In genomic region chr5:123397786-123398185, GRCm38 (mm10) we compare ENCODE assay signal across 7 mouse cellular contexts. TPM values are rescaled to one million over a fixed set of nuclear protein-coding genes. Genes with fewer than 3 reads are reported as not detected.
A peak's percentile ranks its signal among the peaks of the same experiment; 100 is the strongest.
DNase-seq lines count a peak whose midpoint lies in the region; ATAC-seq and TF ChIP-seq lines count a peak whose summit lies in the region.

No protein-coding gene starts in this region.

- H3K27ac ChIP-seq in thymus, adult 2 months (ENCODE audit: control insufficient read depth, insufficient read depth, low read length), result peak overlapping the region; percentile 67
- no peak overlapping the region for H3K27ac ChIP-seq in forebrain, postnatal 0 days (ENCODE audit: low read depth, low read length)
- 0 out of 2 replicates have a peak overlapping the region, but pooled peaks have one; percentile 33 for H3K27ac ChIP-seq in limb, embryonic 15.5 days

- no peak for TF ChIP-seq CTCF in thymus, adult 2 months (IDR thresholded peaks at IDR 0.05; ENCODE audit: borderline replicate concordance, control insufficient read depth, extremely low read depth, insufficient read depth, low read length, poor library complexity)
- TF ChIP-seq CTCF in forebrain, postnatal 0 days (IDR thresholded peaks at IDR 0.05; ENCODE audit: low read depth), result no peak

- no peaks in the 10 kb centered on the region for H3K27me3 ChIP-seq in thymus, adult 2 months (ENCODE audit: control insufficient read depth, insufficient read depth, low read length)
- H3K27me3 ChIP-seq in forebrain, postnatal 0 days (ENCODE audit: insufficient read depth, low read length), result no peaks in the 10 kb centered on the region
- H3K27me3 ChIP-seq in limb, embryonic 15.5 days, result no peaks in the 10 kb centered on the region

- 5% methylated on average over 11 of the region's 11 CpGs for WGBS in thymus, adult 2 months
- 82% methylated on average over 11 of the region's 11 CpGs for WGBS in forebrain, postnatal 0 days
- WGBS in limb, embryonic 15.5 days, result 73% methylated on average over 11 of the region's 11 CpGs

- peak overlapping the region; percentile 79 for H3K4me2 ChIP-seq in forebrain, postnatal 0 days (ENCODE audit: low read depth)
- H3K4me2 ChIP-seq in limb, embryonic 15.5 days, result 0 out of 2 replicates have a peak overlapping the region, but pooled peaks have one; percentile 84

- peak overlapping the region; percentile 46 for H3K4me3 ChIP-seq in thymus, adult 2 months (ENCODE audit: control insufficient read depth, insufficient read depth, low read length)
- H3K4me3 ChIP-seq in forebrain, postnatal 0 days (ENCODE audit: low read depth, low read length), result peak overlapping the region; percentile 10; the same call in 1 of the 2 replicates
- no peak overlapping the region for H3K4me3 ChIP-seq in limb, embryonic 15.5 days

- DNase-seq in thymus, adult 2 months, result peak; percentile 40
- no peak for DNase-seq in thymus, postnatal 10 days (ENCODE audit: low spot score in 2 of 2)
- no peak for DNase-seq in forebrain, postnatal 0 days
- peak; percentile 52 for DNase-seq in naive thymus-derived CD4-positive, alpha-beta T cell, adult 2 months (ENCODE audit: low read depth)
- DNase-seq in adrenal gland, postnatal 10 days, result no peak
- DNase-seq in embryo, embryonic 9.5 days (ENCODE audit: extremely low spot score), result no peak

- TF ChIP-seq POLR2A in thymus, adult 2 months (IDR thresholded peaks at IDR 0.05; ENCODE audit: control insufficient read depth, extremely low read depth, insufficient read depth, low read length, poor library complexity), result no peak

- H3K9ac ChIP-seq in forebrain, postnatal 0 days, result no peak overlapping the region
- no peak overlapping the region for H3K9ac ChIP-seq in limb, embryonic 15.5 days

- no peak for ATAC-seq in forebrain, postnatal 0 days
- ATAC-seq in limb, embryonic 15.5 days (ENCODE audit: insufficient number of reproducible peaks, low FRiP score, low TSS enrichment, low read depth), result no peak

- peaks cover 24% of the 10 kb centered on the region for H3K4me1 ChIP-seq in thymus, adult 2 months (replicated peaks; ENCODE audit: control insufficient read depth, insufficient read depth, low read length)
- peaks cover 29% of the 10 kb centered on the region for H3K4me1 ChIP-seq in forebrain, postnatal 0 days (ENCODE audit: insufficient read depth)
- peaks cover 39% of the 10 kb centered on the region for H3K4me1 ChIP-seq in limb, embryonic 15.5 days

- no peaks in the 10 kb centered on the region for H3K36me3 ChIP-seq in thymus, adult 2 months (ENCODE audit: control insufficient read depth, insufficient read depth, low read length)
- no peaks in the 10 kb centered on the region for H3K36me3 ChIP-seq in forebrain, postnatal 0 days (ENCODE audit: insufficient read depth)
- H3K36me3 ChIP-seq in limb, embryonic 15.5 days, result no peaks in the 10 kb centered on the region

- no peaks in the 10 kb centered on the region for H3K9me3 ChIP-seq in forebrain, postnatal 0 days (ENCODE audit: low read length)
- no peaks in the 10 kb centered on the region for H3K9me3 ChIP-seq in limb, embryonic 15.5 days

RNA-seq across cellular contexts. Expression of gene Mlxip, which starts 3.2 kb away (rescaled TPM):
- 113 and 124 TPM in 2 replicates for polyA plus RNA-seq in thymus, adult 2 months (2012; rRNA removed)
- 14.2 and 17.4 TPM in 2 replicates for total RNA-seq in forebrain, postnatal 0 days (2014; rRNA removed)
- 8.4 and 13.3 TPM in 2 replicates for polyA plus RNA-seq in forebrain, postnatal 0 days (2015; fragmentation: Nextera tagmentation; extraction: Ambion mirVana)
- 12.7 and 13.7 TPM in 2 replicates for polyA plus RNA-seq in limb, embryonic 15.5 days (2015; fragmentation: Nextera tagmentation; extraction: Ambion mirVana)
- 10 to 100 TPM; 24.4 to 27.8 TPM for total RNA-seq in adrenal gland, postnatal 10 days (2021)

RNA-seq across cellular contexts. Expression of gene Bcl7a, which starts 54.2 kb away (rescaled TPM):
- 29.4 and 34.4 TPM in 2 replicates for polyA plus RNA-seq in thymus, adult 2 months (2012; rRNA removed)
- 47.9 and 56.0 TPM in 2 replicates for total RNA-seq in forebrain, postnatal 0 days (2014; rRNA removed)
- polyA plus RNA-seq in forebrain, postnatal 0 days (2015; fragmentation: Nextera tagmentation; extraction: Ambion mirVana), result 37.2 and 38.3 TPM in 2 replicates
- 20.4 and 22.3 TPM in 2 replicates for polyA plus RNA-seq in limb, embryonic 15.5 days (2015; fragmentation: Nextera tagmentation; extraction: Ambion mirVana)
- 10 to 100 TPM; 14.1 to 20.6 TPM for total RNA-seq in adrenal gland, postnatal 10 days (2021)

Comparison
In these comparisons a context has a peak if more than half of its experiments do, and no peak if none do; other contexts are left out.
1. DNase-seq: peak in thymus, adult 2 months (single experiment) and naive thymus-derived CD4-positive, alpha-beta T cell, adult 2 months (single experiment); none in thymus, postnatal 10 days (0 of 2), forebrain, postnatal 0 days (single experiment), adrenal gland, postnatal 10 days (single experiment) and embryo, embryonic 9.5 days (single experiment).